Mouse (Mus musculus): ENCODE results near the gene Mrpl37. TPM values are rescaled to one million over a fixed set of nuclear protein-coding genes. Genes with fewer than 3 reads are reported as not detected.

The Mrpl37 gene
- polyA plus RNA-seq, 1 experiment from 2014 or later = 87.0 TPM

DNA sequence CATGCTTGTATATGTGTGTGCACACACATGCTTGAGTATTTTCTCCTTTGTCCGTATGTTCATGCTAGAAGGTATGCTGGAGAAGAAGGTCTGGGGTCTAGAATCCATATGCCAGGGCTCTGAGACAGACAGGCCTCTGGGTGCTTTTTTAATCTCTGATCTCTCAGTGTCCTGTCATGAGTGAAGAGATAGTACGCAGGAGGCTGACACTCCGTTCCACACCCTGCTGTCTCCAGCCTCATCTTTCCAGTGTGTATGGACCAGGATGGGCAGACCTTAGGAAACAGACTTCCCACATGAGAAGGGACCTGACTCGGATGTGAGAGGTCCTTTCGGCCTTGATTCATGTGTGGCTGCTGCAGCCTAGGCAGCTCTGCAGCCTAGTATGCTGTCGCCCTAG, 59.9 kb downstream of the Mrpl37 start:
- 82% methylated on average over 6 of the region's 6 CpGs for WGBS
- Histone ChIP-seq H3K27ac (ENCODE audit: poor library complexity, severe bottlenecking) (no peak overlapping the region), H3K27me3 (replicated peaks) (no peaks in the 10 kb centered on the region), H3K4me2 (no peak overlapping the region), H3K9me3 (replicated peaks) (no peaks in the 10 kb centered on the region), H3K36me3 (peaks cover 16% of the 10 kb centered on the region), H3K4me1 (replicated peaks) (peaks cover 41% of the 10 kb centered on the region), H3K9ac (no peak overlapping the region), H3K4me3 (no peak overlapping the region)
- ATAC-seq (ENCODE audit: insufficient number of reproducible peaks, low FRiP score) = no peak

DNA sequence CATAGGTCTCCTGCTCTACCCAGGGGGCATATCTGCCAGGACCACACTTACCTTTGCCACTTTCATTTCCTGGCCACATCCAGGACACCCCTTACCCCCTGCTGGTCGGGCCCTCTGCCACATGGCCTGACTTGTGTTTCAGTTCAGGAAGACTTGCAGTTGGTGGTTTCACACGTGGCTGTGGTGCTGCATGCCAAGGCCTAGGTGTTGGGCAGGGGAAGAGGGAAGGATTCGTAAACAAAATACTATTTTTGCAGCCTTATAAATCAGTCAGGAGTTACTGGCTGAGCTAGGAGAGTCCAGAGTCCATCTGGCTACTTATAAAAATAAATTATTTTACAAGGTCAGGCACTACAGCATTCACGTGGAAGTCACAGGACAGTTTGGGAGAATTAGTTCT, 60.4 kb downstream of the Mrpl37 start:
- Histone ChIP-seq H3K9me3 (replicated peaks) (no peaks in the 10 kb centered on the region), H3K4me1 (replicated peaks) (peaks cover 41% of the 10 kb centered on the region), H3K36me3 (peaks cover 16% of the 10 kb centered on the region), H3K9ac (no peak overlapping the region), H3K4me3 (no peak overlapping the region), H3K27ac (ENCODE audit: poor library complexity, severe bottlenecking) (no peak overlapping the region), H3K27me3 (replicated peaks) (no peaks in the 10 kb centered on the region), H3K4me2 (no peak overlapping the region)
- WGBS = 73% methylated on average over 4 of the region's 4 CpGs
- no peak for ATAC-seq (ENCODE audit: insufficient number of reproducible peaks, low FRiP score)

Other genes starting within 250 kb of the Mrpl37 start
- 101 and 105 TPM in 2 replicates for gene Ssbp3, start 156.2 kb downstream of the Mrpl37 start, polyA plus RNA-seq (2016; fragmentation: Nextera tagmentation; extraction: Ambion mirVana)
- gene Cyb5rl, start 120 bp upstream of the Mrpl37 start, polyA plus RNA-seq (2016; fragmentation: Nextera tagmentation; extraction: Ambion mirVana) = 4.5 and 5.9 TPM in 2 replicates
- not detected in 2 replicates for gene Cdcp2, start 30.0 kb upstream of the Mrpl37 start, polyA plus RNA-seq (2016; fragmentation: Nextera tagmentation; extraction: Ambion mirVana)
- gene Tmem59, start 111.5 kb upstream of the Mrpl37 start, polyA plus RNA-seq (2016; fragmentation: Nextera tagmentation; extraction: Ambion mirVana) = 321 and 334 TPM in 2 replicates
- 15.8 and 28.3 TPM in 2 replicates for gene Tceanc2, start 112.2 kb upstream of the Mrpl37 start, polyA plus RNA-seq (2016; fragmentation: Nextera tagmentation; extraction: Ambion mirVana)
- not detected in 2 replicates for gene Ldlrad1, start 142.3 kb upstream of the Mrpl37 start, polyA plus RNA-seq (2016; fragmentation: Nextera tagmentation; extraction: Ambion mirVana)
- 60.2 and 63.5 TPM in 2 replicates for gene Lrrc42, start 186.7 kb upstream of the Mrpl37 start, polyA plus RNA-seq (2016; fragmentation: Nextera tagmentation; extraction: Ambion mirVana)
- 44.4 and 47.1 TPM in 2 replicates for gene Hspb11, start 186.7 kb upstream of the Mrpl37 start, polyA plus RNA-seq (2016; fragmentation: Nextera tagmentation; extraction: Ambion mirVana)
- gene Dio1, start 240.3 kb upstream of the Mrpl37 start, polyA plus RNA-seq (2016; fragmentation: Nextera tagmentation; extraction: Ambion mirVana) = not detected in 2 replicates
- 38.0 and 39.5 TPM in 2 replicates for gene Yipf1, start 247.5 kb upstream of the Mrpl37 start, polyA plus RNA-seq (2016; fragmentation: Nextera tagmentation; extraction: Ambion mirVana)

Data from heart, embryonic 12.5 days (tissue).